Mouse (Mus musculus) cerebellum, adult 9-11 months (tissue): ENCODE data around the gene Tgfb3.

Experiments
- DNase-seq: peaks from one replicate; pipeline ENCODE4 v3.0.0; 2022

Tgfb3 gene

GRCm38 (mm10) chr12:86078176-86078552, 677 bp downstream of the Tgfb3 start:
- DNase-seq = no peak

DNA sequence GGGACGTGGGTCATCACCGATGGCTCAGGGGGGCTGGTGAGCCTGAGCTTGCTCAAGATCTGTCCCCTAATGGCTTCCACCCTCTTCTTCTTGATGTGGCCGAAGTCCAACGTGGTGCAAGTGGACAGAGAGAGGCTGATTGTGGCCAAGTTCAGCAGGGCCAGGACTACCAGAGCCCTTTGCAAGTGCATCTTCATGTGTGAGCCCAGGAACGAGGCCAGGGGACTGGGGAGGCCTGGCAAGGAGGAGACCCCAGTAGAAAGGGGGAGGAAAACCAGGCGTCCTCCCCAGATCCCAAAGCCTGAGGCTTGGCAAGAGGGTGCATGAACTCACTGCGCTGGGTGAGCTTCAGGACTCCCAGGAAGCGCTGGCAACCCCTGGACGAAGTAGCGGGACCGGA, 1.1 kb downstream of the Tgfb3 start:
- peak; percentile 71 for DNase-seq

- peak; percentile 63 for DNase-seq
Observed at GRCm38 (mm10) chr12:86077322-86077721, 1.5 kb downstream of the Tgfb3 start.

DNA sequence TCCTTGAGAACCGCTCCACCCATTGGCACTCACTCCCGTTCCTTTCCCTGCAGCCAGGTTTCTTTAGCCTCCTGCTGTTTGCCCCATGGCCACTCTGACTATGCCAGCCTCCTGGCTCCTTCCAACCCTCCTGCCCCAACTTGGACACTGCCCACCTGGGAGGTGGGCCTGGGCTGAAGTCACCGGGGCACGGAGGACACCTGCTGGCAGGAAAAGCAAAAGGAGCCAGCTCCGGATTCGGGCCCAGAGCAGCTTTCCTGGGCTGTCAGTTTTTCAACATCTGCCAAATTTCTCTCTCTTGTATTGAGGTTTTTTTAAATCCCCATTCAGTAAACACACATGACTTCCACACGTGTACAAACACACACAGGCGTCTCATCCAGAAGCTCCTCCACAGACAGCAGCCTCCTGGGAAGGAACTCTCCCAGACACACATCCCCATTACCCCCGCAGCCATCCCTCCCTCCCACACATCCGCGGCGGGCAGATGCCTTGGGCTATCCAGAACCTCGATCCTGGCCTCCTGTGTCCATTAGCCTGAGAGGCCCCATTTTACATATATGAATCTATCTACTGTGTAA, 2.4 kb downstream of the Tgfb3 start:
- peak; percentile 89 for DNase-seq

- peak; percentile 52 for DNase-seq
Observed at GRCm38 (mm10) chr12:86075358-86075757, 3.5 kb downstream of the Tgfb3 start.

- no peak for DNase-seq
Observed at GRCm38 (mm10) chr12:86074681-86075080, 4.2 kb downstream of the Tgfb3 start.

DNA sequence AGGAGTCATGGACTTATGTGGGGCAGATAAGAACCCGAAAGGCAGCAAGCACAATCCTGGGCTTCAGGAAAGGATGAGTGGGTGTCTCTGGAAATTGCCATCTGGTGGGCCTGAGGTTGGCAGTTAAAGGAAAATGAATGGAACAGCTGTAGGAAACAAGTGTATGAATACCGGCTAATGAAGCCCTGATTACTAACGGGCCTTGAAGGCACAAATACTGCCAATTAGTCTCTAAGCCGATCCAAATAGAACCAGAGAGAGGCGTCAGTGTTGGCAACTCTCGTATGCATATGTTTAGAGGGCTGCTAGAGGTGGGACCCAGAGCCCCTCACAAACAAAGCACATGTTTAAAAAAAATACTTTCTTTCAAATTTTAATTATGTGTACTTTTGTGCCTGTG, 7.4 kb downstream of the Tgfb3 start:
- no peak for DNase-seq

DNA sequence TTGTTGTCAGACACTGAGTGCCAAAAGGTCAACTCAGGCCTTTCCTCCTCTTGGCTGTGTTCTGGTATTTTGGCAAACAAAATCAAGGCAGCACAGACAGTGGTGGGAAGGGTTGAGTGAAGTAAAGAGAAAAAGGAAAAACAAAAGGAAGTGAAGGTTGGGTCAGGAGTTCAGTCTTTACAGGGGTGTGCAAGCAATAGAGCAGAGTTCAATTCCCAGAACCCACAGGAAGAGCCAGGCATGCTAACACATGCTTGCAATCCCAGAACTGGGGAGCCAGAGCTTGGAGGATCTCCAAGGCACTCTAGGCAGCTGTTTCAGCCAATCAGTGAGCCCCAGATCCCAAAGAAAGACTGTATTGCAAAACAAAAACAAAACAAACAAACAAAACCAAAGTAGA, 14.0 kb downstream of the Tgfb3 start:
- no peak for DNase-seq

DNA sequence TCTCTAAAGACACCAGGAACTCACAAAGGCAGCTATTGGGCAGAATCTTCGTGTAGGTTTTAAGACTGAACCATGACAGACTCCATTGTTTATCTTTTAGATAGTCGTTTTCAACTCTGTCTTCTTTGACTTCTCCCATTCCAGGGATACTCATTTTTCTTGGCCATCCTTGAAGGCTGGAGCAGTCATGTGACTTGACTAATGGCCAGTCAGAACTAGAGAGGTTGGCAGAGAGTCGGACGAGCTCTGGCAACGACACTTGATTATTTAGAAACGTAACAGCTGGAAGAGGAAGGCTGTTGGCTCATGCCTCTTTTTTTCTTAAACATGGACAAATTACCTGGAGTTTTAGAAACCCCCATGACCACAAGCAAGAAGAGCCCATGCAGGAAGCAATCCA, 19.5 kb downstream of the Tgfb3 start:
- DNase-seq = no peak

GRCm38 (mm10) chr12:86057516-86057915, 21.3 kb downstream of the Tgfb3 start:
- no peak for DNase-seq

DNA sequence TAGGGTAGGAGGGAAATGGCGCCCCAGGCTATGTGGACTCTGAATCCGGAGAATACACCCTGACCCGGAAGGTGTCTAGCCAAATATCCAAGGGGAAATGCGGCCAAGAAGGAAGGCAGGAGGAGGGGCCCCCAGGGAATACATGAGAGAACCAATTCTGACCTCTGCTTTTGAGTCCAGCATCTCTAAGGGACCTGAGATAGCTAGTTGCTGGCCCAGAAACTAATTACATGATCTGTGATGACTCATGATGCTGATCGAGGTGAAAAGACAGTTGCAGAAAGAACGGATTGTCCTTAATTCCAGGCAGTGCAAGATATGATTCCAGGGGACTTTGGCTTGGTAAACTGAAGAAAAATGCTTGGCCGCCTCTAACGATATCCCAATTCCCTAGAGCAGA, 21.9 kb downstream of the Tgfb3 start:
- no peak for DNase-seq

DNA sequence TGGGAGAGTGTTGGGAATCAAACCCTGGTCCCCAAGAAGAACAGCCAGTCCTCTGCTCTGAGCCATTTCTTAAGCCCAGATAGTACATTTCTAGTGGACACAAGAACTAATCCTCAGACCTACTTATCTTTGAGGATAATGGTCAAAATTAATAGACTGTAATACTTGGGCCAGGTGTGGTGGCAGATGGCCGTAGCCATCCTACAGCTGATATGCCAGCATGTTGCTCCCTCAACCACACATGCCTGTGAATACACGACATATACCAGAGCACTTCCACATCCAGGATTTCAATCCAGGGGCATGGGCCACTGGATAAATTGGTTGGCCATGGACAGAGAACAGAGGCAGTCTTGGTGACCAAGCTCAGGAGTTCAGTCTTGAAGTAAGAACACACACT, 23.5 kb downstream of the Tgfb3 start:
- no peak for DNase-seq

- DNase-seq = no peak
Observed at GRCm38 (mm10) chr12:86051477-86051876, 27.4 kb downstream of the Tgfb3 start.

- no peak for DNase-seq
Observed at GRCm38 (mm10) chr12:86049813-86050212, 29.0 kb downstream of the Tgfb3 start.

DNA sequence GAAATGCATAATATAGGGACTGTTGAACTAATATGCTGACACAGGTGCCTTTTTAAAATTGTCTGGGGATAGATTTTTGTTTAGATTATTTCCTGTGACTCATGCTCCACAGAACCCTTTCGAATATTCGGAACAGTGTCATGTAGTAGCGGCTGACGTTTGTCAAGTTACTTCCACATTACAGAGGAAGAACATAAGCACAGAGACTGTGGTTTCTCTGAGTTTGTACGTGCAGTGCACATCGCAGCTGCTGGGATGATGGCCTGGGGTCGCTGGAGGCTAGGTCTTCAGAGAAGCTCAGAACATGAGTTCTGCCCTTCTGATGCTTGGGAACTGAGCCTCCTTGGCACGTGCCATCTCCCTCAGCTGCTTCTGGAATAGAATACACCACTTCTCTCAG, 31.5 kb downstream of the Tgfb3 start:
- DNase-seq = no peak

DNA sequence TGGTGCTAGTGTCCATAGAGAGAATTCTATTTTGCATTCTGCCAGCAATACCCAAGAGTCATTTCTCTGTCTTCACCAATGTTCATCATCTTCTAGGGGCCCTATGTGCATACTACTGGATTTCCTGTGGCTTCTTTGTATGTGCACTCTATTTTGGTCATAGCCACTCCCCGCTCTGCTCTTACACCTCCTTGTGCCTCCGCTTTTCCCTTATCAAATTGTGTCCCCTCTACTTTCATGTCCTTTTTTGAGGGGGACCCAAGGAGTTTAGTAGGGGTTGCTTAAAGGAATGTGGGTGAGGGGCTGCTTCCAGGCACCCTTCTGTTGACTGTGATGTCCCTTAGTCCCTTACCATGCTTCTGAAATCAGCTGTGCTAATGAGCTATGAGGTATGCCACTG, 32.1 kb downstream of the Tgfb3 start:
- DNase-seq = no peak

DNA sequence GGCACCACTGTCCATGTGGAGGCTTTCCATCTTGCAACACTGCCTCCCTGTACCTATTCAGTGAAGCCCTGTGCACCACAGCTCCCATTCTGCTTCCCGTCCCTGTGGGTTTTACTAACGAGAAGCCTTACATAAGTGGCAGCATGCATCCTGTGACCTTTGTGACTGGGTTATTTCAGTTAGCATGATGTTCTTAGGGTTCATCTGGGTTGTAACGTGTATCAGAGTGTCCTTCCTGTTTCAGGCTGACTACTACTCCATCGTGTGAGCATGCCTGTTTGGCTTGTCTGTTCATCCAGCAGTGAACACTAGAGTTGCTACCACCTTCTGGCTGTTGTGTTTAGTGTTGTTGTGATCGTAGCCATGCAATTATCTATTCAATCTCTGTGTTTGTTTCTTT, 32.7 kb downstream of the Tgfb3 start:
- no peak for DNase-seq

- DNase-seq = no peak
Observed at GRCm38 (mm10) chr12:86039751-86040150, 39.1 kb downstream of the Tgfb3 start.

DNA sequence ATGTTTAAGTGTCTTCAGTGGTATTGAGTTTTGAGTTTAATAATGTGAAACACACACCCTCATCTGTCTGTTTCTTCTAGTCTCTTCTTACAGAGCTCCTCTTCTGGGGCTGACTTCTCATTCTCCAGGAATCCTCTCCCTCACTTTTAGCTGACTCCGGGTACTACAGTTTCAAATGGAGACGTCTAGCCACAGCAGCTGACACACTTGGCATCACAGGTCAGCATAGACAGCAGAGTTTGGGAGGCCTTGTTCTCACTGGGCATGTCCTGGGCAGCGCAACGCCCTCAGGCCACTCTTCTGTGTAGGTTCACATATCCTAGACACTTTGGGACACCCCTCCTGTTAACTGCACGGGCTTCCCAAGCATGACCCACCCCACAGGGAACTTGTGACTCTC, 39.8 kb downstream of the Tgfb3 start:
- no peak for DNase-seq

GRCm38 (mm10) chr12:86037235-86037921, 41.5 kb downstream of the Tgfb3 start:
- no peak for DNase-seq

- no peak for DNase-seq
Observed at GRCm38 (mm10) chr12:86036368-86037166, 42.3 kb downstream of the Tgfb3 start.

- DNase-seq = no peak
Observed at GRCm38 (mm10) chr12:86035586-86035985, 43.3 kb downstream of the Tgfb3 start.

DNA sequence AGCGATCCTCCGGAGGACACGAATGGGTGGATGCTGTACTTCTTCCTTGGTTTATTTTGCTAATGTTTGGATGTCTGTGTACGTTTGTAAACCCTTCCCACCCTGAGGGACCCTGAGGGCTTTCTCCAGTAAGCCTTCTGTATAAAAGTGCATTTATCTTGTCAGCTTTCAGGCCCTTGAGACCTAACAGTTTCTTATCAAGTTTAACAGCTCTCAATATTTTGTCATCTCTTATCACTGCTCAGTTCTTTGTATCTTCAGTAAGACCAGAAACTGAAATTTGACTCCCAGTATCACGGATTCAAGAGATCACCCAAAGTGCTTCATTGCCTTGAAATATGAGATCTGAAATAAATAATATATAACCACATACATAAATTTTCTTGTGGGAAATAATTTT, 47.9 kb downstream of the Tgfb3 start:
- no peak for DNase-seq

DNA sequence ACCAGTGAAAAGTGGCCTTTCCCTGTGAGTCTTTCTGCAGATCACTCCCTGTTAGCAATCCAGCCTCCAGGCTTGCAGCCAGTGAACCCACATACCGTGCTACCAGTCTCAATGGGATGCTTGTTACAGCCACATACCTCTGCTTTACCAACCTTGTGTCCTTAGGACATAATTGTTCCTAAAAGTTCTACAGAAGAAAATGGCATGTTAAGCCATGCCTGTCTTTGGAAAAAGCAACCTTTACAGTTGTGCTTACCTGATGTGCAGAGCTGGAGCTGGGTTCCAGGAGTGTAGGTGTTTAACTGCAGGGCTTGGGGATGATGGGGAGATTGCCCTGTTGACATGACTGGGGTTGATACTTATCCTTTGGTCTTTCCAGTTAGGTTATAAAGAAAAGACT, 51.1 kb downstream of the Tgfb3 start:
- DNase-seq = no peak
